Mouse (Mus musculus) hindlimb bud, embryonic 11.5 days (tissue): ENCODE results near the gene Mrtfb.

Experiments
- DNase-seq: peaks from one replicate; pipeline ENCODE4 v3.0.0-alpha.2; 2012; ENCODE audit warnings: low read depth, low spot score; ENCODE audit errors: extremely low spot score

The Mrtfb gene

DNA sequence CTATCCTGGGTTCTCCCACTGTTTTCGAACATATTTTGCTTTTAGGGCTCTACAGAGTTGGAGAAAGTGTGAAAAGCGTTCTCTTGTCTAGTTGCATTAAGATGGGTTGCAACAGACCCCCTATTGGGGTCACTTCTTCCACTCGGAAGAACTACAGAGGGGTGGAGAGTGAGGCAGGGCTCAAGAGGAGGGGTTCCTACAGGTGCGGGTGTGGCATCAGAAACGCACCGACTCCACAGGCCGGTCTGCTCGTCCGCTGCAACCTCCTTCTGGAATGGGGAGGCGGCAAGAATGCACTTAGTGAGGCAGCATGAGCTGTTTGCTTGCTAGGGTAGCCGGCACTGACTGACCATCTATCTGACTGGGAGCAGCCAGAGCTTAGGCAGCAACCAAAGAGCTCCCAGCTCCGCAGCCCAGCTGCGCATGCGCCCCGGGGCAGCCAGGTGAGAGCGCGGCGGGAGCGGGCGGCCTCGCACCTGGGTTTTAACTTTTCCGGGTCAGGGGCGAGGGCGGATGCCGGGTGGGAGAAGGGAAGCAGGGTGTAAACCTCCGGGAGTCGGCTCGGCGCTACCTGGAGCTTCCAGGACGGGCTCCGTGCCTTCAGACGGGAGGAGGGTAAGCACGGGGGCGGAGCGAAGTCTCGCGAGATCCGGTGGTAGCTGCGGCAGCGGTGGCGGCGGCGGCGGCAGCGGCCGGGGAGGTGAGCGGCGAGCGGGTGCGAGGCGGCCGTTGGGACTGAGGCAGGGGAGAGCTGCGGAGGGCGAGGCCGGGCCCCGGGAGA is at the start of gene Mrtfb:
Gene Mrtfb, plus strand, starts transcription at position 627 of the 781 bp plus-strand sequence.
- peak; percentile 47 for DNase-seq

GRCm38 (mm10) chr16:13207649-13208048 is 48.6 kb upstream of the Mrtfb start:
- DNase-seq, result no peak

- no peak for DNase-seq
Observed at GRCm38 (mm10) chr16:13208087-13208486, 48.2 kb upstream of the Mrtfb start.

- DNase-seq, result no peak
Observed at GRCm38 (mm10) chr16:13212781-13213180, 43.5 kb upstream of the Mrtfb start.

- DNase-seq, result no peak
Observed at GRCm38 (mm10) chr16:13216116-13216952, 39.9 kb upstream of the Mrtfb start.

GRCm38 (mm10) chr16:13217951-13218350 is 38.3 kb upstream of the Mrtfb start:
- no peak for DNase-seq

DNA sequence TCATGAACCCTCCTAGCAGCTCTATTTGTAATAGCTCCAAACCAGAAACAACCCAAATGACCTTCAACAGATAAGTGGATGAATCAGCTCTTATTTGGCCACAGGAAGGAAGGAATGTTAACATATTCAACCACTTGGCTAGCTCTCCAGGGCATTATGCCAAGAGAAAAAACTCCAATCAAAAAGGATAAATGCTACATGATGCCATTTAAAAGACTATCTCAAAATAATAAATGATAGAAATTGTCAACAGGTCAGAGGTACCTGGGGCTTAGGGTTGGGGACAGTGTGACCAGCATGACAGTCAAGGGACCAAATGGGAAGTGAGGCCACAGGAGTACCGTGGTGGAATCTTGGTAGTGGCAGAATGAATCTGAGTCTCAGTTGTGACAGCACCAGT is 34.8 kb upstream of the Mrtfb start:
- DNase-seq, result no peak

DNA sequence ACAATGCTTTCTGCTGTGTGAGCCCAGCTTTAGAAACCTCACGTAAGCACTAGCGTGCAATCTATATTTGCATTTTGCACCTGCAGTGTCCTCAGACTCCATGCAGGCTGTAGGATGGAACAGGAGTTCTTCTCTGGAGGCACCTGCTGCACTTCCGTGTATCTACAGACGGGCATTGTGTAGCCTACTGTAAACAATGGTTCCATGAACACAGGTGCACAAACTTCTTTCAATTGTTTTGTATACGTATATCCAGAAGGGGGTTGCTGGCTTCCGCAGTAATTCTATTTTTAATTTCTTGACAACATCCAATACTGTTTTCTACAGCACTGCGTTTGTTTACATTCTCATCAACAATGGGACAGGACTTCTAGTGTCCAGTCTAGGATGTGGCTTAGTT is 24.2 kb upstream of the Mrtfb start:
- DNase-seq, result no peak

- no peak for DNase-seq
Observed at GRCm38 (mm10) chr16:13232912-13233802, 23.1 kb upstream of the Mrtfb start.

GRCm38 (mm10) chr16:13239039-13239438 is 17.2 kb upstream of the Mrtfb start:
- DNase-seq, result no peak

DNA sequence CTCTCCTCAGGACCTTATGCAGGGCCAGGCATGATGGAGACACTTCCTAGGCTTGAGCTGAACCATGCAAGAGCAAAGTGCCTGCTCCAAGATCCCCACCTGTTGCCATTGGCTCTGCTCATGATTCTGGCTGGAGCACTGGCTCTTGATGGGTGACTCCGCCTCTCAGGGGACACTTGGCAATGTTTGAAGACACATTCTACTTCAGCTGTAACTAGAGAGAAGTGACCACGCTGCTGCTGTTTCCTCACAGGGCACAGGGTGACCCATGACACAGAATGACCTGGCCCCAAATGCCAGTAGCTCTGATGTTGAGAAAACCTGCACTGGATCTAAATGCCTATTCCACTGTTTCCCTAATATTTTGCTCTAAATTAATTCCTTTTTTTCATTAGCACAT is 16.7 kb upstream of the Mrtfb start:
- no peak for DNase-seq

DNA sequence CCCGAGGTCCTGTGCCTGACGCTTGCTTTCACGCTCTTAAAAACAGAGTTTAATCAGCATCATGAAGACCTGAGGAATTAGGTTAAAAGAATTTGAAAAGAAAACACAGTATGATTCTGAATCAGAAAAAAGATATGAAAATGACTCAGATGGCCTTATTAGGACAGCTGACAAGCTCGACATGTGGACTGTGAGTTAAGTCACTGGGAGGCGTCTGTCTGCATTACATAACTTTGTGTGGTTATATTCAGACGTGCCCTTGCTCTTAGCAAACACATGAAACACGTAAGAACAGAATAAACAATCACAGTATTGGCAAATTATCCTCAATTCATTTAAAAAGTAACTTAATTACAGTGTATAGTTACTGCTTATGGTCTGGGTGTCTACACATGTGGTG is 16.0 kb upstream of the Mrtfb start:
- no peak for DNase-seq

GRCm38 (mm10) chr16:13245658-13246057 is 10.6 kb upstream of the Mrtfb start:
- no peak for DNase-seq

DNA sequence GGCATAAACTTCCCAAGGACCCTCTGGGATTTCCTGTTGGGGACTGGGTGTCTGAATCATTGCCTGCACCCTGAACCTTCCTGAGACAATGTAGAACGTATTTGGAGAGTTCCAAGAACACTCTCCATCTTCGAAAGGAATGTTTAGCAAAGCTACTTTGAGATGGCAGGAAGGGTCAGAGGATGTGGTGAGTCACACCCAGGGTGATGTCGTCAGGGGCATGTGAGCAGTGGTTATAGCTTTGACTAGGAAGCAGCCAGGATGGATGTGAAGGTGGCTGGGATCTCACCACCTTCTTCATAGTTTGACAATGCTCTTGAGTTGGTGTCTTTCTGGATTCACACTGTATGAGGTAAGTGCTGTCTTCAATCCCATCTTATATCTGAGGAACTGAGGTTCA is 9.4 kb upstream of the Mrtfb start:
- no peak for DNase-seq

- no peak for DNase-seq
Observed at GRCm38 (mm10) chr16:13250061-13250460, 6.2 kb upstream of the Mrtfb start.

DNA sequence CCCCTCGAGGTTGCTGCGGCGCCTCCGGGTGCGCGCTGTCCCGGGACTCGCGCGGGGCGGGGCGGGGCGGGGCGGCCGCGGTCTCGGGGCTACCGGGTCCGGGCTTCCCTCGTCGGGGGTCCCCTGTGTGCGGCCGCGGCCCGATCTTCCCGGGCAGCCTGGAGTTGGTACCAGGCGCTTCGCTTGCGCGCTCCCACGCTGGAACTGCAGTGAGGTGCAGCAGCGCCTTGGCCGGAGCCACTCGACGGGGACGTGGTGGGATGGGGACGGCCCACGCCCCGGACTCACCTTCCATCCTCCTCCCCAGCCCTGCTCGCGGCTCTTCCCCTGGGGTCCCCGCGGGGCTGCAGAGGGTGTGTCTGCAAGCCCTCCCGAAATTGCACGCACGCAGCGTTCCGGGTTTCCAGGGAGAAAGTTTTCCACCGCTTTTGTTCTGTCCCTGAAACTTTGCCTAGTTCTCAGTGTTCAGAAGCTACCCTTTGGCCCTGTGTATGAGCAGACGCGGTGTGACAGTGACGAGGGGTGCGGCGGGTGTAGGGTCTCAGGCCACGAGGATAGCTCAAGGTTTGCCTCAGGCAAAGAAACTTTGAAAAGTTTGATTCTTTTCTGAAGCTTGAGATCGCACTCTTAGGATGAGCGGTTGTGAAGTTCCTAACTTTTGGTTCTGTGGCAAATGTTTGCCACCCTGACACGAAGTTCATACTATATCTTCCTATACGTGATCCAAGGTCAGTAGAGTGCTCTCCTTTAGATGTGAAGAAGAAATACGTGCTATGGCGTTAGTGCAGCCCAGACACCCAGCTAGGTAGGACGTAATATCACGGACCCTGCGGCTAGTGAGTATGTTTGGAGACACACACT is 616 bp downstream of the Mrtfb start:
- DNase-seq, result no peak

- DNase-seq, result no peak
Observed at GRCm38 (mm10) chr16:13257528-13257835, 1.2 kb downstream of the Mrtfb start.

- no peak for DNase-seq
Observed at GRCm38 (mm10) chr16:13259026-13259425, 2.7 kb downstream of the Mrtfb start.

- DNase-seq, result no peak
Observed at GRCm38 (mm10) chr16:13266312-13266711, 10.0 kb downstream of the Mrtfb start.

GRCm38 (mm10) chr16:13267350-13267904 is 11.1 kb downstream of the Mrtfb start:
- no peak for DNase-seq
